Mouse (Mus musculus) forebrain, embryonic 10.5 days (tissue): ENCODE data around the gene Glt8d2. TPM values are rescaled to one million over a fixed set of nuclear protein-coding genes. Genes with fewer than 3 reads are reported as not detected.
A peak's percentile ranks its signal among the peaks of the same experiment; 100 is the strongest.

Source experiments
- DNase-seq: peaks from one replicate; pipeline ENCODE4 v3.0.0-alpha.2; 2017; ENCODE audit warnings: low spot score; ENCODE audit errors: extremely low spot score
- H3K27ac ChIP-seq: fragments of 300-500 bp; sonication (generic); 2 replicates; pipeline ENCODE4 v1.5.1; 2016; ENCODE audit warnings: mild to moderate bottlenecking
- H3K27me3 ChIP-seq: fragments of 300-500 bp; sonication (generic); 2 replicates; pipeline ENCODE4 v1.6.1; 2016; ENCODE audit warnings: mild to moderate bottlenecking; ENCODE audit not compliant: poor library complexity, severe bottlenecking
- H3K36me3 ChIP-seq: fragments of 300-500 bp; sonication (generic); replicated peaks from 2 replicates; pipeline ENCODE4 v1.6.1; 2016; ENCODE audit warnings: mild to moderate bottlenecking, moderate library complexity
- H3K4me1 ChIP-seq: fragments of 300-500 bp; sonication (generic); 2 replicates; pipeline ENCODE4 v1.6.1; 2016
- H3K4me3 ChIP-seq: fragments of 300-500 bp; sonication (generic); 2 replicates; pipeline ENCODE4 v1.5.1; 2016; ENCODE audit warnings: mild to moderate bottlenecking, moderate library complexity
- H3K9me3 ChIP-seq: fragments of 300-500 bp; sonication (generic); 2 replicates; pipeline ENCODE4 v1.6.1; 2016; ENCODE audit warnings: mild to moderate bottlenecking, moderate library complexity
- WGBS: fragments of 180-500 bp; shearing (Covaris S2); methylation state at CpG from one replicate; pipeline ENCODE4 v1.1.7; 2016; 5-methylcytosine and 5-hydroxymethylcytosine counted together
- polyA plus RNA-seq: library from polyadenylated mRNA; unstranded; fragments of >200 nt; fragmentation: Nextera tagmentation; extraction: Ambion mirVana; gene quantifications from 2 replicates; pipeline ENCODE4 v1.2.1, GENCODE M21; 2016

Glt8d2 gene
- polyA plus RNA-seq, 1 experiment from 2014 or later = 1.3 TPM

GRCm38 (mm10) chr10:82666436-82667234 lies 23.8 kb downstream of the Glt8d2 start:
- peaks cover 4% of the 10 kb centered on the region; the same call in 1 of the 2 replicates for H3K4me1 ChIP-seq
- 26% methylated on average over 22 of the region's 22 CpGs for WGBS
- H3K27me3 ChIP-seq = no peaks in the 10 kb centered on the region
- H3K36me3 ChIP-seq = no peaks in the 10 kb centered on the region
- no peaks in the 10 kb centered on the region for H3K9me3 ChIP-seq
- 0 out of 2 replicates have a peak overlapping the region, but pooled peaks have one; percentile 12 for H3K27ac ChIP-seq
- peak; percentile 83 for DNase-seq
- H3K4me3 ChIP-seq = peak overlapping the region; percentile 38

GRCm38 (mm10) chr10:82665951-82666350 lies 24.5 kb downstream of the Glt8d2 start:
- Histone ChIP-seq H3K4me1 (peaks cover 4% of the 10 kb centered on the region; the same call in 1 of the 2 replicates), H3K36me3 (no peaks in the 10 kb centered on the region), H3K27me3 (no peaks in the 10 kb centered on the region), H3K4me3 (no peak overlapping the region), H3K27ac (no peak overlapping the region), H3K9me3 (no peaks in the 10 kb centered on the region)
- 52% methylated on average over 3 of the region's 3 CpGs for WGBS
- DNase-seq = no peak

GRCm38 (mm10) chr10:82663289-82663688 lies 27.2 kb downstream of the Glt8d2 start:
- Histone ChIP-seq H3K4me3 (no peak overlapping the region), H3K4me1 (peaks cover 4% of the 10 kb centered on the region; the same call in 1 of the 2 replicates), H3K27me3 (no peaks in the 10 kb centered on the region), H3K9me3 (no peaks in the 10 kb centered on the region), H3K36me3 (no peaks in the 10 kb centered on the region), H3K27ac (no peak overlapping the region)
- no peak for DNase-seq
- 88% methylated on average over 2 of the region's 2 CpGs for WGBS

- Histone ChIP-seq H3K27me3 (no peaks in the 10 kb centered on the region), H3K36me3 (no peaks in the 10 kb centered on the region), H3K4me1 (peaks cover 4% of the 10 kb centered on the region; the same call in 1 of the 2 replicates), H3K27ac (no peak overlapping the region), H3K9me3 (no peaks in the 10 kb centered on the region), H3K4me3 (no peak overlapping the region)
- WGBS = 93% methylated on average over 14 of the region's 14 CpGs
- DNase-seq = no peak
Observed at GRCm38 (mm10) chr10:82662267-82662990, 28.0 kb downstream of the Glt8d2 start.

- Histone ChIP-seq H3K4me3 (no peak overlapping the region), H3K36me3 (no peaks in the 10 kb centered on the region), H3K4me1 (peaks cover 3% of the 10 kb centered on the region; the same call in 1 of the 2 replicates), H3K27me3 (no peaks in the 10 kb centered on the region), H3K9me3 (no peaks in the 10 kb centered on the region), H3K27ac (no peak overlapping the region)
- DNase-seq = no peak
- 87% methylated on average over 8 of the region's 8 CpGs for WGBS
Observed at GRCm38 (mm10) chr10:82661820-82662219, 28.6 kb downstream of the Glt8d2 start.

GRCm38 (mm10) chr10:82654581-82654980 lies 35.9 kb downstream of the Glt8d2 start:
- H3K27me3 ChIP-seq = no peaks in the 10 kb centered on the region
- peaks cover 28% of the 10 kb centered on the region for H3K36me3 ChIP-seq
- no peak for DNase-seq
- no peak overlapping the region for H3K27ac ChIP-seq
- no peak overlapping the region for H3K4me3 ChIP-seq
- H3K9me3 ChIP-seq = no peaks in the 10 kb centered on the region
- H3K4me1 ChIP-seq = no peaks in the 10 kb centered on the region
- WGBS = 85% methylated on average over 3 of the region's 3 CpGs

GRCm38 (mm10) chr10:82652625-82653024 lies 37.8 kb downstream of the Glt8d2 start:
- no peaks in the 10 kb centered on the region for H3K4me1 ChIP-seq
- H3K27me3 ChIP-seq = no peaks in the 10 kb centered on the region
- 68% methylated on average over 5 of the region's 5 CpGs for WGBS
- H3K4me3 ChIP-seq = no peak overlapping the region
- no peak for DNase-seq
- H3K27ac ChIP-seq = no peak overlapping the region
- H3K9me3 ChIP-seq = no peaks in the 10 kb centered on the region
- H3K36me3 ChIP-seq = peaks cover 37% of the 10 kb centered on the region

GRCm38 (mm10) chr10:82651221-82651620 lies 39.2 kb downstream of the Glt8d2 start:
- Histone ChIP-seq H3K27ac (no peak overlapping the region), H3K4me3 (no peak overlapping the region), H3K27me3 (no peaks in the 10 kb centered on the region), H3K36me3 (peaks cover 51% of the 10 kb centered on the region), H3K4me1 (no peaks in the 10 kb centered on the region), H3K9me3 (no peaks in the 10 kb centered on the region)
- DNase-seq = no peak
- 94% methylated on average over 5 of the region's 5 CpGs for WGBS

GRCm38 (mm10) chr10:82647205-82647811 lies 43.1 kb downstream of the Glt8d2 start:
- peaks cover 84% of the 10 kb centered on the region for H3K36me3 ChIP-seq
- no peak overlapping the region for H3K27ac ChIP-seq
- WGBS = 97% methylated on average over 17 of the region's 17 CpGs
- H3K27me3 ChIP-seq = no peaks in the 10 kb centered on the region
- H3K4me1 ChIP-seq = no peaks in the 10 kb centered on the region
- no peak for DNase-seq
- H3K9me3 ChIP-seq = no peaks in the 10 kb centered on the region
- H3K4me3 ChIP-seq = no peak overlapping the region

- Histone ChIP-seq H3K36me3 (peaks cover 84% of the 10 kb centered on the region), H3K27ac (no peak overlapping the region), H3K9me3 (no peaks in the 10 kb centered on the region), H3K27me3 (no peaks in the 10 kb centered on the region), H3K4me3 (no peak overlapping the region), H3K4me1 (no peaks in the 10 kb centered on the region)
- 94% methylated on average over 8 of the region's 8 CpGs for WGBS
- DNase-seq = no peak
Observed at GRCm38 (mm10) chr10:82646083-82646482, 44.4 kb downstream of the Glt8d2 start.

GRCm38 (mm10) chr10:82641481-82641880 lies 49.0 kb downstream of the Glt8d2 start:
- WGBS = 90% methylated on average over 9 of the region's 9 CpGs
- no peaks in the 10 kb centered on the region for H3K9me3 ChIP-seq
- H3K27me3 ChIP-seq = no peaks in the 10 kb centered on the region
- no peak overlapping the region for H3K27ac ChIP-seq
- H3K4me1 ChIP-seq = no peaks in the 10 kb centered on the region
- peaks cover 100% of the 10 kb centered on the region for H3K36me3 ChIP-seq
- DNase-seq = no peak
- H3K4me3 ChIP-seq = no peak overlapping the region

GRCm38 (mm10) chr10:82639032-82639698 lies 51.3 kb downstream of the Glt8d2 start:
- H3K36me3 ChIP-seq = peaks cover 100% of the 10 kb centered on the region
- WGBS = 92% methylated on average over 8 of the region's 8 CpGs
- no peak overlapping the region for H3K27ac ChIP-seq
- H3K4me1 ChIP-seq = no peaks in the 10 kb centered on the region
- no peak overlapping the region for H3K4me3 ChIP-seq
- H3K9me3 ChIP-seq = no peaks in the 10 kb centered on the region
- DNase-seq = no peak
- H3K27me3 ChIP-seq = no peaks in the 10 kb centered on the region
